Mouse (Mus musculus) megakaryocyte, embryonic 14.5 days (primary cell): ENCODE data around the gene Mogs. TPM values are rescaled to one million over a fixed set of nuclear protein-coding genes. Genes with fewer than 3 reads are reported as not detected.

Experiments
- H3K27me3 ChIP-seq: replicated peaks from 2 replicates; pipeline ENCODE3; 2012; ENCODE audit warnings: inconsistent platforms
- H3K36me3 ChIP-seq: replicated peaks from 2 replicates; pipeline ENCODE3; 2012; ENCODE audit warnings: low read length, inconsistent platforms, mixed read lengths
- H3K4me1 ChIP-seq: 2 replicates; pipeline ENCODE4 v1.6.1; 2012; ENCODE audit warnings: inconsistent platforms
- H3K4me3 ChIP-seq: replicated peaks from 2 replicates; pipeline ENCODE3; 2012; ENCODE audit warnings: moderate library complexity, mild to moderate bottlenecking, inconsistent platforms
- H3K9me3 ChIP-seq: 2 replicates; pipeline ENCODE4 v1.6.1; 2012; ENCODE audit warnings: inconsistent platforms
- FLI1 ChIP-seq: IDR thresholded peaks from 2 replicates; pipeline ENCODE4 v1.6.1; 2012; ENCODE audit warnings: low read length, inconsistent platforms, mixed read lengths
- GATA1 ChIP-seq: IDR thresholded peaks from 3 replicates; pipeline ENCODE4 v1.6.1; 2012; ENCODE audit warnings: mixed read lengths, low read length, inconsistent platforms, borderline replicate concordance
- polyA plus RNA-seq: library from polyadenylated mRNA; stranded (reverse); fragments of >175 nt; gene quantifications from 2 replicates; pipeline ENCODE4 v1.2.3, GENCODE M21; 2012; ENCODE audit warnings: low replicate concordance; ENCODE audit not compliant: insufficient read depth

Mogs gene
- polyA plus RNA-seq, 1 experiment = 76.1 TPM

GRCm38 (mm10) chr6:83115682-83116372 lies 531 bp downstream of the Mogs start:
- H3K4me3 ChIP-seq = peak overlapping the region; percentile 97
- TF ChIP-seq FLI1 (no peak), GATA1 (no peak)
- no peaks in the 10 kb centered on the region for H3K27me3 ChIP-seq
- H3K9me3 ChIP-seq = no peaks in the 10 kb centered on the region
- peaks cover 52% of the 10 kb centered on the region for H3K36me3 ChIP-seq
- peaks cover 86% of the 10 kb centered on the region for H3K4me1 ChIP-seq

- no peaks in the 10 kb centered on the region for H3K27me3 ChIP-seq
- H3K4me1 ChIP-seq = peaks cover 83% of the 10 kb centered on the region
- peak overlapping the region; percentile 97 for H3K4me3 ChIP-seq
- H3K36me3 ChIP-seq = peaks cover 45% of the 10 kb centered on the region
- no peaks in the 10 kb centered on the region for H3K9me3 ChIP-seq
- TF ChIP-seq GATA1 (no peak), FLI1 (no peak)
Measured at GRCm38 (mm10) chr6:83116373-83117164, 1.3 kb downstream of the Mogs start.

GRCm38 (mm10) chr6:83117165-83117438 lies 1.8 kb downstream of the Mogs start:
- TF ChIP-seq GATA1 (no peak), FLI1 (no peak)
- H3K27me3 ChIP-seq = no peaks in the 10 kb centered on the region
- H3K4me3 ChIP-seq = no peak overlapping the region
- H3K4me1 ChIP-seq = peaks cover 82% of the 10 kb centered on the region
- peaks cover 40% of the 10 kb centered on the region for H3K36me3 ChIP-seq
- no peaks in the 10 kb centered on the region for H3K9me3 ChIP-seq

GRCm38 (mm10) chr6:83117616-83118015 lies 2.3 kb downstream of the Mogs start:
- TF ChIP-seq FLI1 (no peak), GATA1 (no peak)
- no peaks in the 10 kb centered on the region for H3K27me3 ChIP-seq
- peaks cover 84% of the 10 kb centered on the region for H3K4me1 ChIP-seq
- H3K36me3 ChIP-seq = peaks cover 38% of the 10 kb centered on the region
- H3K9me3 ChIP-seq = no peaks in the 10 kb centered on the region
- peak overlapping the region; percentile 38 for H3K4me3 ChIP-seq

GRCm38 (mm10) chr6:83118369-83118768 lies 3.1 kb downstream of the Mogs start:
- TF ChIP-seq FLI1 (no peak), GATA1 (no peak)
- Histone ChIP-seq H3K9me3 (no peaks in the 10 kb centered on the region), H3K36me3 (peaks cover 43% of the 10 kb centered on the region), H3K27me3 (no peaks in the 10 kb centered on the region), H3K4me1 (peaks cover 91% of the 10 kb centered on the region), H3K4me3 (no peak overlapping the region)

DNA sequence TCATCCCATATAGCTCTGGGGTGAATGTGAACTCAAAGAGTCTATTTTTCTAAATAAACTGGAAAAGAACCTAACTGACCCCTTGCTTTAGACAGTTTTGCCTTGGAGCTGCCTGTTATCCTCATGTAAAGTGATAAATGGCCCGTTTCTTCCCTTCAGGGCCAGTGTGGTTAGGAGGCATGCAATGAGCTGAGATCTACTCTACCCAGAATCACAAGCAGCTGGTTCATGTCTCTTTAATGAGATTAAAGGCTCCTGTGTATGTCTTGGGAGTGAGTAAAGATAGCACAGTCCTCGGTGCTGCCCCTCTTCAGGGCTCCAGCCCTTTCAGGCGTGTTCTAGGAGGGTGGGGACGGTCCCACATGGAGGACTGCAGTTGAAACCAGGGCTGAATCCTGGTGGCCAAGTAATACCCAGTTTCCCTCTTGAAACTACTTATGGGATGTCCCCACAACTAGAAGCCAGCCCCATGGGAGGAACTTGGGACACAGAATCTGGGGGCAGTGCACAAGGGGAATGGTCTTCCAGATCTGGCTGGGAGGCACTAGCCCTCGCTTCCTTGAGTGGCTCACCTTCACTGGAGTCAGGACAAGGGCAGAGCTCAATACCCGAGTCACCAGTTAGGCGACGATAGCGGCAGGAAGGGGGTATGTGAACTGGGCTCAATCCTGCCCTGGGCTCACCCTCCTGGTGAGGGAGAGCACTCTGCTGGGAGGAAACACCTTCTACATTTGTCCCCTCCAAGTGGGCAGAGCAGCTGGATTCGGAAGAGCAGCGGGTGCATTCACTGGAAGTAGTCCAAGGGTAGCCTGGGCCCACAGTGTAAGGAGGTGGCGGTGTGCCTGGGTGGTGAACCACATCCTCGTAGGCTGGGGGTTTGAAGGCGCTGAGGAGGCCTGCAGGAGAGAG lies 3.8 kb downstream of the Mogs start:
- H3K9me3 ChIP-seq = no peaks in the 10 kb centered on the region
- peak overlapping the region; percentile 79 for H3K4me3 ChIP-seq
- peaks cover 47% of the 10 kb centered on the region for H3K36me3 ChIP-seq
- peaks cover 91% of the 10 kb centered on the region for H3K4me1 ChIP-seq
- no peaks in the 10 kb centered on the region for H3K27me3 ChIP-seq
- no peak for TF ChIP-seq GATA1

DNA sequence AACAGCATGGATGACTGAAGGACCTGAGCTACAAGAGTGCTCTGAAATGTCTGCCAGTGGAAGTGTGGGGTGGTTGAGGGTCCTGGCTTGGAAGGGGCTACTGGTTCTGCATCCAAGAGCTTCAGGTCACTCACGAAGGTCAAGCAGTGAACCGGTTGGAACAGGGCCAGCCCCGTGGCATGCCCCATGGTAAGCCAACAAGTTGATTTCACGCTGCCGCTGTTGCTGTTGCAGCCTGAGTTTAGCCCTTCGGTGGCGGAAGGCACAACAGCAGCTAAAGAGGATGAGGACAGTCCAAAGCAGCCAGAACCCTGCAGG lies 4.4 kb downstream of the Mogs start:
- TF ChIP-seq FLI1 = no peak
- Histone ChIP-seq H3K36me3 (peaks cover 47% of the 10 kb centered on the region), H3K9me3 (no peaks in the 10 kb centered on the region), H3K4me1 (peaks cover 91% of the 10 kb centered on the region), H3K4me3 (peak overlapping the region; percentile 79), H3K27me3 (no peaks in the 10 kb centered on the region)

GRCm38 (mm10) chr6:83120930-83121862 lies 5.9 kb downstream of the Mogs start, which contains the start of gene Wbp1:
Gene Wbp1, minus strand, starts transcription at chr6:83121559.
- TF ChIP-seq GATA1 (no peak), FLI1 (no peak)
- Histone ChIP-seq H3K9me3 (no peaks in the 10 kb centered on the region), H3K4me3 (peak within 1 kb of the TSS; percentile 98), H3K27me3 (no peaks in the 10 kb centered on the region), H3K36me3 (peaks cover 47% of the 10 kb centered on the region), H3K4me1 (peaks cover 89% of the 10 kb centered on the region)

DNA sequence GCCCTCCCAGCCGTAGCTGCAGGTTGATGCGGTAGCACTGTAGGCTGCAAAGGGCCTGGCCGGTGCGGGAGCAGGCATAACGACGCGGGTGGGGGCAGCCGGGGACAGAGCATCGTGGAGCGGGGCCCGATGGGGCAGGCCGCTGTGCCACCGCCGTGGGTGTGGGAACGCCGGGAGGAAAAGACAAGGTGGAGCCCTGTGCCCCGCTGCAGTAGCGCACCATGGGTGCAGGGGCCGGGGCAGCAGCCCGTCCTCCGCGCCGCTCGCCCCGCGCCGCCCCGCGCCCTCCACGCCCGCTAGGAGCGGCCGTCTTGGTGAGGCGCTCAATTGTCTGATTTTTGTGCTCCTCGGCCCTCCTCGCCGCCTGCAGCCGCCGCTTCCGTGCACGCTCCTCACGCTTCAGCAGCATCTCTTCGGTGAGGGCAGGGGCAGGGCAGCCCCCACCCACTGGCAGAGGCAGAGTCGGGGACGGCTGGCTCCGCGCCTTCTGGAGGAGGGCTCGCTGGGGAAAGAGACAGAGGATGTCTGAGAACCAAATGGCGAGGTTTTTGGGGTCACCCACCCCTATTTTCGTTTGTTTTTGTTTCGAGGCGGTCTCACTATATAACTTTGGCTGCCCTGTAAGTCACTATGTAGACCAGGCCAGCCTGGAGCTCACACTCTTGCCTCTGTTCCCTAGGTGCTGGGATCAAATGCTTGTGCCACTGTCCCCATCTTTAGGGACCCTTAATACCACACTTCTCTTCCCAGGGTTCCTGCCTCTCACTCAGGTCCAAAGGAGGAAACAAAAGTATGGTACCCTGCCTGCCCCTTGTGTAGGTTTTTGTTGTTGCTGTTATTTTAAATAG lies 6.8 kb downstream of the Mogs start:
- no peaks in the 10 kb centered on the region for H3K27me3 ChIP-seq
- peak overlapping the region; percentile 98 for H3K4me3 ChIP-seq
- peaks cover 41% of the 10 kb centered on the region for H3K36me3 ChIP-seq
- H3K4me1 ChIP-seq = peaks cover 83% of the 10 kb centered on the region
- TF ChIP-seq FLI1 (no peak), GATA1 (no peak)
- no peaks in the 10 kb centered on the region for H3K9me3 ChIP-seq
